Mouse (Mus musculus): ENCODE measurements around the gene Tmc7. TPM values are rescaled to one million over a fixed set of nuclear protein-coding genes. Genes with fewer than 3 reads are reported as not detected.
A peak's percentile ranks its signal among the peaks of the same experiment; 100 is the strongest.

Gene Tmc7
- total RNA-seq (2021) = 1 to 10 TPM in 1 of 2 experiments, under 1 TPM in 1; 0.36 to 1.3 TPM
- long read RNA-seq, experiment 1 = 0 reads
- long read RNA-seq, experiment 2 = 0 reads

- DNase-seq (ENCODE audit: low spot score in 2 of 2) = peak; percentile 33 to 45
These were observed at the start of gene Tmc7 for GRCm38 (mm10) chr7:118584257-118584907. Gene Tmc7, minus strand, starts transcription at chr7:118584736.

GRCm38 (mm10) chr7:118633951-118634350 is 49.4 kb upstream of the Tmc7 start:
- DNase-seq (ENCODE audit: low spot score in 2 of 2) = no peak

GRCm38 (mm10) chr7:118633094-118633493 is 48.6 kb upstream of the Tmc7 start:
- no peak for DNase-seq (ENCODE audit: low spot score in 2 of 2)

GRCm38 (mm10) chr7:118627550-118628298 is 43.2 kb upstream of the Tmc7 start:
- no peak for DNase-seq (ENCODE audit: low spot score in 2 of 2)

- DNase-seq (ENCODE audit: low spot score in 2 of 2) = no peak
These were observed 36.6 kb upstream of the Tmc7 start for GRCm38 (mm10) chr7:118621094-118621493.

GRCm38 (mm10) chr7:118620243-118620906 is 35.8 kb upstream of the Tmc7 start:
- no peak for DNase-seq (ENCODE audit: low spot score in 2 of 2)

GRCm38 (mm10) chr7:118618104-118618503 is 33.6 kb upstream of the Tmc7 start:
- DNase-seq (ENCODE audit: low spot score in 2 of 2) = no peak

GRCm38 (mm10) chr7:118614076-118614475 is 29.5 kb upstream of the Tmc7 start:
- no peak for DNase-seq (ENCODE audit: low spot score in 2 of 2)

GRCm38 (mm10) chr7:118611933-118612332 is 27.4 kb upstream of the Tmc7 start:
- no peak for DNase-seq (ENCODE audit: low spot score in 2 of 2)

- DNase-seq (ENCODE audit: low spot score in 2 of 2) = no peak
These were observed 26.7 kb upstream of the Tmc7 start for GRCm38 (mm10) chr7:118611185-118611749.

GRCm38 (mm10) chr7:118610721-118611120 is 26.2 kb upstream of the Tmc7 start:
- DNase-seq (ENCODE audit: low spot score in 2 of 2) = no peak

GRCm38 (mm10) chr7:118609815-118610214 is 25.3 kb upstream of the Tmc7 start:
- no peak for DNase-seq (ENCODE audit: low spot score in 2 of 2)

GRCm38 (mm10) chr7:118604842-118605241 is 20.3 kb upstream of the Tmc7 start:
- DNase-seq (ENCODE audit: low spot score in 2 of 2) = no peak

GRCm38 (mm10) chr7:118599954-118600631 is 15.6 kb upstream of the Tmc7 start:
- no peak for DNase-seq (ENCODE audit: low spot score in 2 of 2)

- DNase-seq (ENCODE audit: low spot score in 2 of 2) = no peak
These were observed 12.7 kb upstream of the Tmc7 start, which contains the start of gene Tmc5 for GRCm38 (mm10) chr7:118597201-118597600. Gene Tmc5, plus strand, starts transcription at chr7:118597297.

GRCm38 (mm10) chr7:118596271-118596670 is 11.7 kb upstream of the Tmc7 start:
- no peak for DNase-seq (ENCODE audit: low spot score in 2 of 2)

- DNase-seq (ENCODE audit: low spot score in 2 of 2) = peak; percentile 90 to 92
These were observed 10.7 kb upstream of the Tmc7 start for GRCm38 (mm10) chr7:118595228-118595627.

GRCm38 (mm10) chr7:118594611-118595010 is 10.1 kb upstream of the Tmc7 start:
- no peak for DNase-seq (ENCODE audit: low spot score in 2 of 2)

GRCm38 (mm10) chr7:118593567-118594407 is 9.3 kb upstream of the Tmc7 start:
- no peak for DNase-seq (ENCODE audit: low spot score in 2 of 2)

GRCm38 (mm10) chr7:118592146-118592545 is 7.6 kb upstream of the Tmc7 start:
- no peak for DNase-seq (ENCODE audit: low spot score in 2 of 2)
